Mouse (Mus musculus) intestine, embryonic 16.5 days (tissue): Measurements from ENCODE around the gene Bicc1. TPM values are rescaled to one million over a fixed set of nuclear protein-coding genes. Genes with fewer than 3 reads are reported as not detected.

Source experiments
- ATAC-seq: fragments of 200-750 bp; cut with Nextera tagmentation; 2 replicates; pipeline ENCODE4 v1.8.0; 2017; ENCODE audit warnings: moderate TSS enrichment, moderate library complexity
- H3K27ac ChIP-seq: fragments of 300-500 bp; sonication (generic); 2 replicates; pipeline ENCODE4 v1.5.1; 2014; ENCODE audit warnings: mild to moderate bottlenecking, low read length
- H3K27me3 ChIP-seq: fragments of 300-500 bp; sonication (generic); replicated peaks from 2 replicates; pipeline ENCODE4 v1.6.1; 2014; ENCODE audit warnings: low read length, control low read depth, mixed read lengths; ENCODE audit not compliant: control insufficient read depth, insufficient read depth
- H3K36me3 ChIP-seq: fragments of 300-500 bp; sonication (generic); 2 replicates; pipeline ENCODE4 v1.6.1; 2014; ENCODE audit warnings: low read length, control low read depth; ENCODE audit not compliant: control insufficient read depth, insufficient read depth
- H3K4me1 ChIP-seq: fragments of 300-500 bp; sonication (generic); 2 replicates; pipeline ENCODE4 v1.6.1; 2014; ENCODE audit warnings: low read length, control low read depth, mixed read lengths; ENCODE audit not compliant: control insufficient read depth, insufficient read depth
- H3K4me2 ChIP-seq: fragments of 300-500 bp; sonication (generic); 2 replicates; pipeline ENCODE4 v1.6.1; 2014; ENCODE audit warnings: low read depth, low read length, control low read depth
- H3K4me3 ChIP-seq: fragments of 300-500 bp; sonication (generic); 2 replicates; pipeline ENCODE4 v1.5.1; 2014; ENCODE audit warnings: mild to moderate bottlenecking, low read length
- H3K9ac ChIP-seq: fragments of 300-500 bp; sonication (generic); 2 replicates; pipeline ENCODE4 v1.6.1; 2014; ENCODE audit warnings: low read depth, low read length
- H3K9me3 ChIP-seq: fragments of 300-500 bp; sonication (generic); 2 replicates; pipeline ENCODE4 v1.6.1; 2016; ENCODE audit warnings: low read length, control low read depth; ENCODE audit not compliant: control insufficient read depth
- WGBS: fragments of 180-500 bp; shearing (Covaris S2); extraction: QIAGEN DNeasy Blood & Tissue Kit; methylation state at CpG from one replicate; pipeline ENCODE4 v1.1.7; 2014; 5-methylcytosine and 5-hydroxymethylcytosine counted together
- polyA plus RNA-seq: library from polyadenylated mRNA; unstranded; fragments of >200 nt; fragmentation: Nextera tagmentation; extraction: Ambion mirVana; gene quantifications from 2 replicates; pipeline ENCODE4 v1.2.1, GENCODE M21; 2015

The Bicc1 gene
- polyA plus RNA-seq, 1 experiment from 2014 or later, result 11.8 TPM

GRCm38 (mm10) chr10:70919851-70920250 is 239.6 kb downstream of the Bicc1 start:
- no peak for ATAC-seq
- H3K4me2 ChIP-seq, result no peak overlapping the region
- H3K9ac ChIP-seq, result no peak overlapping the region
- no peaks in the 10 kb centered on the region for H3K27me3 ChIP-seq
- H3K36me3 ChIP-seq, result no peaks in the 10 kb centered on the region
- H3K27ac ChIP-seq, result no peak overlapping the region
- H3K4me1 ChIP-seq, result no peaks in the 10 kb centered on the region
- H3K9me3 ChIP-seq, result no peaks in the 10 kb centered on the region; the same call in 1 of the 2 replicates
- no peak overlapping the region for H3K4me3 ChIP-seq
- 55% methylated on average over 1 of the region's 1 CpGs for WGBS

- H3K27ac ChIP-seq, result no peak overlapping the region
- WGBS, result 81% methylated on average over 13 of the region's 13 CpGs
- no peak overlapping the region for H3K4me3 ChIP-seq
- H3K9ac ChIP-seq, result no peak overlapping the region
- H3K9me3 ChIP-seq, result no peaks in the 10 kb centered on the region; the same call in 1 of the 2 replicates
- no peaks in the 10 kb centered on the region for H3K4me1 ChIP-seq
- no peak overlapping the region for H3K4me2 ChIP-seq
- no peak for ATAC-seq
- H3K36me3 ChIP-seq, result no peaks in the 10 kb centered on the region
- no peaks in the 10 kb centered on the region for H3K27me3 ChIP-seq
Measured at GRCm38 (mm10) chr10:70919031-70919663, 240.4 kb downstream of the Bicc1 start.

GRCm38 (mm10) chr10:70916697-70917096 is 242.8 kb downstream of the Bicc1 start:
- WGBS, result 88% methylated on average over 6 of the region's 6 CpGs
- Histone ChIP-seq H3K4me2 (no peak overlapping the region), H3K27me3 (no peaks in the 10 kb centered on the region), H3K36me3 (no peaks in the 10 kb centered on the region), H3K9ac (no peak overlapping the region), H3K4me1 (no peaks in the 10 kb centered on the region), H3K9me3 (no peaks in the 10 kb centered on the region; the same call in 1 of the 2 replicates), H3K4me3 (no peak overlapping the region), H3K27ac (no peak overlapping the region)
- no peak for ATAC-seq

GRCm38 (mm10) chr10:70915096-70915495 is 244.4 kb downstream of the Bicc1 start:
- H3K27me3 ChIP-seq, result no peaks in the 10 kb centered on the region
- H3K4me3 ChIP-seq, result no peak overlapping the region
- no peak for ATAC-seq
- no peaks in the 10 kb centered on the region; the same call in 1 of the 2 replicates for H3K9me3 ChIP-seq
- H3K27ac ChIP-seq, result no peak overlapping the region
- H3K9ac ChIP-seq, result no peak overlapping the region
- no peak overlapping the region for H3K4me2 ChIP-seq
- 89% methylated on average over 6 of the region's 6 CpGs for WGBS
- H3K36me3 ChIP-seq, result no peaks in the 10 kb centered on the region
- no peaks in the 10 kb centered on the region for H3K4me1 ChIP-seq

GRCm38 (mm10) chr10:70903936-70904335 is 255.6 kb downstream of the Bicc1 start:
- Histone ChIP-seq H3K4me2 (no peak overlapping the region), H3K4me3 (no peak overlapping the region), H3K4me1 (no peaks in the 10 kb centered on the region), H3K27me3 (no peaks in the 10 kb centered on the region), H3K9ac (no peak overlapping the region), H3K27ac (no peak overlapping the region), H3K9me3 (0 out of 2 replicates have a peak, but pooled peaks cover 3% of the 10 kb centered on the region), H3K36me3 (no peaks in the 10 kb centered on the region)
- WGBS, result 72% methylated on average over 7 of the region's 7 CpGs
- no peak for ATAC-seq

- no peak overlapping the region for H3K9ac ChIP-seq
- H3K4me2 ChIP-seq, result no peak overlapping the region
- no peak overlapping the region for H3K27ac ChIP-seq
- H3K36me3 ChIP-seq, result no peaks in the 10 kb centered on the region
- 0 out of 2 replicates have a peak, but pooled peaks cover 3% of the 10 kb centered on the region for H3K9me3 ChIP-seq
- no peaks in the 10 kb centered on the region for H3K4me1 ChIP-seq
- H3K27me3 ChIP-seq, result no peaks in the 10 kb centered on the region
- 48% methylated on average over 5 of the region's 5 CpGs for WGBS
- H3K4me3 ChIP-seq, result no peak overlapping the region
- ATAC-seq, result no peak
Measured at GRCm38 (mm10) chr10:70902751-70903485, 256.6 kb downstream of the Bicc1 start.

GRCm38 (mm10) chr10:70901193-70901875 is 258.2 kb downstream of the Bicc1 start:
- no peak overlapping the region for H3K4me3 ChIP-seq
- WGBS, result 85% methylated on average over 11 of the region's 11 CpGs

GRCm38 (mm10) chr10:70895891-70896290 is 263.6 kb downstream of the Bicc1 start:
- Histone ChIP-seq H3K27ac (no peak overlapping the region), H3K9me3 (no peaks in the 10 kb centered on the region), H3K36me3 (no peaks in the 10 kb centered on the region), H3K4me2 (no peak overlapping the region), H3K9ac (no peak overlapping the region), H3K4me1 (no peaks in the 10 kb centered on the region), H3K4me3 (no peak overlapping the region), H3K27me3 (no peaks in the 10 kb centered on the region)
- ATAC-seq, result no peak
- WGBS, result 81% methylated on average over 8 of the region's 8 CpGs

More at GRCm38 (mm10) chr10:70901193-70901875, 258.2 kb downstream of the Bicc1 start:
- no peak overlapping the region for H3K27ac ChIP-seq
- no peaks in the 10 kb centered on the region for H3K36me3 ChIP-seq
- H3K9me3 ChIP-seq, result 0 out of 2 replicates have a peak, but pooled peaks cover 3% of the 10 kb centered on the region
- H3K4me2 ChIP-seq, result no peak overlapping the region
- H3K4me1 ChIP-seq, result no peaks in the 10 kb centered on the region
- ATAC-seq, result no peak
- no peak overlapping the region for H3K9ac ChIP-seq
- no peaks in the 10 kb centered on the region for H3K27me3 ChIP-seq

GRCm38 (mm10) chr10:70878046-70878445 is 281.5 kb downstream of the Bicc1 start:
- Histone ChIP-seq H3K4me3 (no peak overlapping the region), H3K4me1 (no peaks in the 10 kb centered on the region), H3K9me3 (no peaks in the 10 kb centered on the region), H3K27me3 (no peaks in the 10 kb centered on the region), H3K36me3 (no peaks in the 10 kb centered on the region), H3K9ac (no peak overlapping the region), H3K27ac (no peak overlapping the region), H3K4me2 (no peak overlapping the region)
- ATAC-seq, result no peak
- 50% methylated on average over 1 of the region's 1 CpGs for WGBS
